Mouse (Mus musculus) layer of hippocampus, adult 18-20 months (tissue): ENCODE measurements around the gene Chchd6. TPM values are rescaled to one million over a fixed set of nuclear protein-coding genes. Genes with fewer than 3 reads are reported as not detected.

Experiments used
- DNase-seq, 2 experiments: peaks; one replicate each; pipeline ENCODE4 v3.0.0; 2022; ENCODE audit warnings: low spot score in 2 of 2
- total RNA-seq, 2 experiments: library from RNA; stranded (reverse); gene quantifications; 2 replicates each; pipeline ENCODE4 v1.2.3; 2021

Chchd6 gene
- total RNA-seq, 2 experiments from 2014 or later: 69.6 to 76.4 TPM

DNA sequence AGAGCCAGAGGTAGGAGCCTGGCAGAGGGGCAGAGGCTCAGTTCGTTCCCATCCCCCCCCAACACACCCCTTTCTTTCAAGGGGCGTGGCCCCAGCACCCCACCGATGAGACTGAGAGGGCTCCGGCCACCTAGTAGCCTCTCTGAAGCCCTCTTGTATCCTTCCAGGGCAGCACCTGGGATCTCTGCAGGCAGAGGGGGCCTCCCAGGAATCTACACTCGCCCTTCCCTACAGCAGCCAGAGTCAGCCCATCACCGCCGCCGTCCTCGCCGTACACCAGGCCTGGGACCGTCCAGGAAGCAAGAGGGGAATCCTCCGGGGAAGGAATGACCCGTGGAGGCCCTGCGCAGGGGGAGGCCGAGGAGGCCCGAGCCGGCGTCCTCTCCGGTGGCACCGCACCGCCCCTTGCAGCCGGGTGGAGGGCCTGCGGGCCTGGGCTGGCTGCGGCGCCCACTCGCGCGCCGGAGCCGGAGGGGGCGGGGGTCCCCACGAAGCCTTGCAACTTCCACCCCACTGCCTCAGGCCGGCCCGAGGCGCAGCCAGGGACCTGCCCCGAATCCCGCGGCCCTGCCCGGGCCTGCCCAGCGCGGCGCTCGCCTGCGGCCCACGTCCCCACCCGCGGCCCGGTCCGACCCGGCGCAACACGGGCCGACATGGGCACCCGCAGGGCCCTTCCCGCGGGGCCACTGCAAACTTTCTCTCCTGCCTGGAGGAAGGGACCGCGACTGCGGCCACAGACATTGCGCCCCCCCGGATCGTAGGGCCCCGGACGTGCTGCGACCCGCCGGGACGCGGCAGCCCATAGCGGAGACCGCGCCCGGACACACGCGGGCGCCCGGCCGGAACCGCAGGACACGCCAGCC is 233.8 kb downstream of the Chchd6 start:
- no peak for DNase-seq

DNA sequence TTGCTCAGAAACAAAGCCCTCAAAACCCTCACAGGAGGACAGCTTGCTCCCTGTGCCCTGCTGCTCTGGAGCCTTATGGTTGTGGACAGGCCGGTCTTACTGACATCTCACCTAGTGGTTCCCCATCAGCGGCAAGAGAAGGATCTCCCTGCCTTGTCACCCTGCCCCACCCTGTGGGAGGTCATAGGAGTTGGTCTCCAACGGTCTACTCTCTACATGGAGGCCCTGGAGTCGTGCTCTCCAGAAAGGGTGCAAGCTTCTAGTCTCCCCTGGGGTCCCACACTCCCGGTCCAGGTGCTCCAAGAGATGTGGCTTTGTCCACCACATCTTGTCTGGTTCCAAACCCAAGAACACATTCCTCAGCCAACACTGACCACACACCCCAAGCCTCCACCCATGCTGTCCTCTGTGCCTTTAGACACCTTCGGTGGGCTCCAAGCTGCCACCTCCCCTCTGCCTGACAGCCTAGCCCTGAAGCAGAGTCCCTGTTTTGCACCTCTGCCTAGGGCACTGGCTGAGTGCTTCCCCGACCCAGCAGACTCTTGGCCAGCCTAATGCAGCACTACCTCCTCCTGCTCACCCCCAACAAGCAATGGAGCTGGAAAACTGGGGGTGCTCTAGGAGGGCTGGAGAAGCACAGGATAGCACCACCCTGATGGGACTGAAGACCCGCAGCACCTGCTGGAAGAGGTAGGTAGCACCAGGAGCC is 234.6 kb downstream of the Chchd6 start:
- DNase-seq: no peak

DNA sequence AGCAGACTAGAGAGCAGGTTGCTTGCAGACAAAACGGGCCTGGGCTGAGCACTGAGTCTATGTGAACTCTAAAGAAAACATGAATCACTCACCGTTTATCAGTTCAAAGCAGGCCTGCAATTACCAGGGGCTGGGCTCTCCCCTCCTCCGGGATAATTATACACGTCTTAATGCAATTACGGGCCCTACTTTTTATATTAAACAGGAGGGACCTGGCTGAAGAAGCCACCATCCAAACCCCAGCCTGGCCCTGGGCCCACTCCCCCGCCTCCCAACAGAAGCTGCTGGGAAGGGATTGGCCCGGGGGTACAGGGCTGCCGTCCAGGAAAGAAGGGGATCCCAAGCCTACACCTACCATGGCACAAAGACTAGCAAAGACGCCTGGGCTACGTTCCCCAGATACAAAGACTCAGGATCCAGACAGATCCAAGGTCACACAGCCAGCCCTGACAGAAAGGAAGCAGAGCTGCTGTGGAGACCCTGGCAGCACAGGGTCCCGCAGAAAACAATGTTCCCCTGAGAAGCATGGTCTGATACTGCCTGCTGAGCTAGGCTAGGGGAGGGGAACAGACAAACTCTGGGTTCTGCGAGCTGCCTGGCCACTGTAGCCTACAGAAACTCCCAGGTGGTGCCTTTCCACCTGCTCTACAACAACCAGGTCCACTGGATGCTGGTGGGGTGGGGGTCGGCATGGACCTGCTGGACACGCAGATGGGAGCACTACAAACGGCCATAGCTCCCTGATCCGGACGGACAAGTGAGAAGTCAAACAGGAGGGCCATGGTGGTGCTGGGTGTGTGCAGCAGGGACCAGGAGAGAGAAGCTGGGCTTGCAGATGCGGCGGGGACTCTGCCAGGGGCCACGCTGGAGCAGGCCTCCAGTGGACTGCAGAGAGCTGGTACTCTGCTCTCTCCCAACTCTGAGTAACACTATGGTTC is 235.4 kb downstream of the Chchd6 start:
- peak in 1 of 2 experiments; percentile 28 for DNase-seq

DNA sequence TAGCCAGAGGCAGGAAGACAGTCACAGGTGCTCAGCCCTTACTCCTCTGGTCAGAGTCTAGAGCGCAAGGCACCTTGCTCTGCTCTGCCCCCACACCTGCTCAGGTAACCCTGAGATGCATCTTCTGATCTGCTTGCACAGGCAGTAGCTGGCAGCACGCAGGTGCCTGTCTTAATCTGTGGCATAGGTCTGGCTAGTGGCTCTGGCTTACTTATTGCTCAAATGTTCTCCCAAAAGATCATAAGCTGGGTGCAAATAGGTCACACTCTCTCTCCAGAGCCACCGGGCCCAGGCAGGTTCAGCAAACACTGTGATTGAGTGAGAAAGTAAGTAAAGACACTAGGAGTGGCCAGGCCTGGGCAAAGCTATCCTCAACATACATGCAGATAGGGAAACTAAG is 236.3 kb downstream of the Chchd6 start:
- DNase-seq: no peak

DNA sequence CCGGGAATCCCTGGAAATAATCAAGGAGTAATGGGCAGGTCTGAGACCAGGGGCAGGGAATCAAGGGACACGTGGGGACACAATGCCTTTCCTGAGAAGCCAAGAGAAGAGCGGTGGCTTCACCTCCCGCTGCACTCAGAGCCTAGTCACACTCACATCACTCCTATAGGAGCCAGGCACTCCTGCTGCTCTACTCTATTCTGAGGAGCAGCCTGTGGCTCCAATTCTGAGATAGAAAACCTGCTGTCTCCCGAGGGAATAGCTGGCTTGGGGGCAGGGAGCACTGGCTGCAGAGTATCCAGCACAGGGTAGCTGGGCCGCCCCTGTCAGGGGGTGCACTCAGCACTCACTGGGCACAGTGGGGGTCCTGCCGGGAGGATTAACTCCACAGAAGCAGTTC is 239.8 kb downstream of the Chchd6 start:
- no peak for DNase-seq

DNA sequence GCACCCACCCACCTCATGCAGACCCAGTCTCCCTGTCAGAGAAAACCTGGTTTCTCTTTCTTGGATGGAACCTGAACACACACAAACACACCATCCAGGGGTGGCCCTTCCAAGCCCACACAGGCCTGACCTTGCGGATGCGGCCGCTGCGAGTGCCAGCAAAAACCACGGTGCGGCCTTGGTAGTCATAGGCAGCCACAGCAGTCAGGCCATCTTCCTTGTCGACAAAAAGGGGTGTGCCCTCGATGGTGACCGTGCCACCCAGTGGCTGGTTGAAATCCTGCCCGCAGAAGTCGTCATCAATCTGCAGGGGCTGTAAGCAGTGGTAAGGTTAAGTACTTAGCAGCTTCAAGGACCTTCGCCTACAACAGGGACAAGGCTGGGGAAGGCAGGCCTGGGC is 240.7 kb downstream of the Chchd6 start:
- no peak for DNase-seq

DNA sequence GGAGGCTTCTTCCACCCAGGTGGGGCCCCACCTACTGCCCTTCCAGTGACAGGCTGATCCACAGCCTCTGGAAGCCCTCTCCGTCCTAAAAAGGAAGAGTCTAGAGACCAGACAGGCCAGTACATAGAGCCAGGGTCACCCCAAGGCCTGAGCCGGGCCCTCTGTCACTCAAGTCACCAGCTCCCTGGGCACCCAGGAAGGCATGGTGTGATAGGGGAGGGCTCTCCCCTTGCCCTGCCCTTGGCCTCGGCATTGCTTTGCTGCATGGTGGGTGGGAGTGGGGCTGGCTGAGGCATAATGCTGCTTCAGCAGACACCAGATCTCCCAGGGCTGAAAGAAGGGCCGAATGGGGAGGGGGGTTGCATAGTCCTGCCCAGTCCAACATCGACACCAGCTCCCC is 241.4 kb downstream of the Chchd6 start:
- DNase-seq: no peak

DNA sequence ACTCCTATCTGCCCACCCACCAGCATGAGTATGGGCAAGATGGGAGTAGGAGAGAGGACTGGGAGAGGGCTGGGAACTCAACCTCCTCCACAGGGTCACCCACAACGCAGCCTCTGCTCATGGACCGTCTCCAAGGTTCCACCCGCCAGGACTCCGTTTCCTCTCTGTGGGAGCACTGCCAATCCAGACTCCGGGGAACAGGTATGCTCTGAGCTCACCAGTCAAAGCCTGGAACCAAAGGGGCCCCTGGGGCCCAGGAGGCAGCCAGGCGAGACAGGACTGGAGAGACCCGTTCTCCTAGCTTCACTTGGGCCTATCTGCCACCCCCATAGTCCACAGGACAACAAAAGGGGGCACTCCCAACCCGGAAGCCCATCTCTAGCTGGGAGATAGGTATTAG is 242.4 kb downstream of the Chchd6 start:
- no peak for DNase-seq

DNA sequence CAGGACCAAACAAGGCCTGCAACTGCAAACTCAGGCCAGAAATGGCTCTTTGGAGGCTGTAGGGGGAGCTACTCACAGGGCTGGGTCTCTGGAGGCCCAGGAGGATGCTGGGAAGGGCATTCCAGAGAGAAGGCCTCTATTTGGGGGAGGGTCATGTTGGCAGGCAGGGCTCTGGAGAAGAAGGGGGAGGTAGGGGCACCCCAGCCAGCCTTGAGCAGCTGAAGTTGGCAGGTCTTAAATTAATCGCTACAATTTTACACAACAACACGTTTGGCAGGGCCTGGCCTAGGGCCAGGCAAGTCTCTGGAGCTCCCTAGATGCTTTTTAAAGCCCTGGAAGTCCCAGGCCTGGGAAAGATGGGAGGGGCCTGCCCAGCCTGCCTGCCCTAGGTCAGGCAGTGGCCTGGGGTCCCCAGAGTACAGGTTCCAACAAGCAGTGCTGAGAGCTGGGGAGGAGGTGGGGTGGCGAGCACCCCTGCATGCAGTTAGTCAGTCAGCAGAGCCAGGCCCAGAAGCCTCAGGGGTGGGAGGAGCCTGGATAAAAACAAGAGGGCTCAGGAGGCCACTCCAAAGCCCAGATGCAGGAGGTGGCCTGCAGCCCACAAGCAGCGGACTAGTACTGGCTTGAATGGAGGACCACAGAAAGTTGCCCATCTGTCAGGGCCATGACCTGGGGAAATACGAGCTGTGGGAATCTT is 243.9 kb downstream of the Chchd6 start:
- no peak for DNase-seq

DNA sequence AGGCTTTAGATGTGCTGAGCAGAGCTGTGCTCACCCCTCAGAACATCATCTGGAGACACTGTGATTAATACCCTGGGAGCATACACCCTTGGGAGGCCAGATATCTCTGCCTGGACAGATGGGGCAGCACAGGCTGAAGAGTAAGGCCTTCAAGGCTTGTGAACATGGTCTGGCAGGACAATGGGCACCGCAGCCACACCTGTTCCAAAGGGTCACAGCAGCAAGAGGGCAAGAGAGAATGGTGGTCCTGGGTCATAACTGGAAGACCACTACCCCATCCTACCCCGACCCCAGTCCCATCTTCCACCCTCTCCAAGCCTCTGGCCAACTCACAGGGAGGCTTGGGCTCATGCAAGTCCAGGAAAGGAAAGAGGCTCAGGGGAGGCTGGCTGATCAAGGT is 244.9 kb downstream of the Chchd6 start:
- no peak for DNase-seq

DNA sequence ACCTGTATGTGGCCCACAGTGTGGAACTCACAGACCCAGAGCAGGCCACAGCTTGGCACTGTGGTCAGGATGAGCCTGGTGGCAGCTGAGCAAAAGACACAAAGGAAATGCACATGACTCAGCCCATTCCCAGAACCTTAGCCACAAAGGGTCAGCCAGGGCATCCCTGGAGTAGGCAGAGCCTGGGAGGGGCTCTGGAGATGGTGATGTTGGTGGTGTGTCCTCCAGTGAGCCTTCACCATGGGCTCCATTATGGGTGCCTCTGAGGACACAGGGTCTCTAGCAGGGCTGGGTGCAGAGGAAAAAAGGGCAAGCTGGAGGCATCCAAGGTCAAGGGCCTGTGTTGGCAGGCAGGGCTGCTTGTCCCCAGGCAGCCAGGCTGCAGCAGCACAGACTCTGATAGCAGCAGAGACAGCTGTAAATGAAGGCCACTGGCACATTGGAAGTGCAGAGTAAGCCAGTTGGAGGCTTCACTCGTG is 245.4 kb downstream of the Chchd6 start:
- DNase-seq: no peak

DNA sequence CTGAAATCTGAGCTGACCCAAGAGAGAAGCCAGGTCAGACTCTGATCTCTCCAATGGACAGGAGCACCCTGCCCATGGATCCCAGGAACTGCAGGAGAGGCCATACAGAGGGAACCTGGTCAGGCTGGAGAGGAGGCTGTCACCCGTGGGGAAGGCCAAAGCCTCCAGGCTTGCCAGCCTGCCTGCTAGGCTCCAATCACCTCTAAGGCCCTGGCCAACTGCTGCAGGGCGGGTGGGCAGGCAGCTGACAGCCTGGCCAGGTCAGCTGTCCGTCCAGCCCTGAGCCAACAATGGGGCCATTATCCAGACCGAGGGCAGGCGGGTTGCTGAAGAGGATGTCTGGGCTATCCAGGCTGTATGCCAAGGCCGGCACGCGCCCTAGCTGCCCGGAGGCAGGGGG is 247.1 kb downstream of the Chchd6 start:
- no peak for DNase-seq

DNA sequence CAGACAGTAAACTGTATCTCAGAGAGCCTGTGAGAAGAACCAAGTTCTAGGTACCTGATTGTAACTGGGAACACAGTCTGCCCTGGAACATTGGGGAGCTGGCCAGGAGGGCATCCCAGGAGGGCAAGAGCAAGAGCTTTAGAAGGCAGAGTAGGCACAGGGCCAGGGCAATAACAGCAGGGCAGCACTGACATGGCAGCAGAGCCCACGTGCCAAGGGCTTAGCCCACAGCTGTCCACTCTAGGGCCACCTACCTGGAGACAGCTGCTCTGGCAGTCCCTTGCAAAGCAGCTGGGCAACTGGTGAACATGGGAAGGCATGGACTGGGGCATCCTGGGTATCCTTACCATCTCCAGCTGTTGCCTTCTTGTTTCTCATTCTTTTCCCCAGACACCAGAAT is 247.7 kb downstream of the Chchd6 start:
- DNase-seq: no peak

DNA sequence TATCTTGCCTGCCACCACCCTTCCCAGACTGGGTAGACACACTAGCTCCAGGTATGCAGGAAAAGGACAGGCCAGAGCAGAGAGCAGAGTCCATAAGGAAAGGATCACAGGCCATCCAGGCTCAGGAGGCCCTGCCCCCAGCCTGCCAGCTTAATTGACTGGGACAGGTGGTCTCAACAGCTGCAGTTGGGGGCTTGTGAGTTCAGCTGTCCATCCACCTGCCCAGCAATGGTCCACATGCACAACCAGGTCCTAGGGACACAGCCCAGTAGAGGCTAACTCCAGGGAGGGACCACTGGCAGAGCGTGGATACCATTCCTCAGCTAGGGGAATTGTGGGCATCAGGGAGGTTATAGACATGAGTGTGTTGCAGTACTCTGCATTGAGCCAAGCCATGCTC is 249.6 kb downstream of the Chchd6 start:
- no peak for DNase-seq

DNA sequence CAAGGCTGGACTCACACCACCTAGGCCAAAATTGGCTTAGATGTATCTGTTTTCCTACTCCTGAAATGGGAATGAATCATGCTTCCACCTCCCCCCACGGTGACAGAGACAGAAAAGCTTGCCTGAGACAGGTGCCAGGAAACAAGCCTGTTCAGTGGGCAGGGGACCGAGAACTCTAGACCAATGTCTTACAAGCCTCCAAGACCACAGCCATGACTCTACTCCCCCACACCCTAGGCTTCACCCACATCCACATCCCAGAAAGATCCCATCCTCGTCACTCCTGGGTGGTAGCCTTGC is 250.0 kb downstream of the Chchd6 start:
- no peak for DNase-seq

DNA sequence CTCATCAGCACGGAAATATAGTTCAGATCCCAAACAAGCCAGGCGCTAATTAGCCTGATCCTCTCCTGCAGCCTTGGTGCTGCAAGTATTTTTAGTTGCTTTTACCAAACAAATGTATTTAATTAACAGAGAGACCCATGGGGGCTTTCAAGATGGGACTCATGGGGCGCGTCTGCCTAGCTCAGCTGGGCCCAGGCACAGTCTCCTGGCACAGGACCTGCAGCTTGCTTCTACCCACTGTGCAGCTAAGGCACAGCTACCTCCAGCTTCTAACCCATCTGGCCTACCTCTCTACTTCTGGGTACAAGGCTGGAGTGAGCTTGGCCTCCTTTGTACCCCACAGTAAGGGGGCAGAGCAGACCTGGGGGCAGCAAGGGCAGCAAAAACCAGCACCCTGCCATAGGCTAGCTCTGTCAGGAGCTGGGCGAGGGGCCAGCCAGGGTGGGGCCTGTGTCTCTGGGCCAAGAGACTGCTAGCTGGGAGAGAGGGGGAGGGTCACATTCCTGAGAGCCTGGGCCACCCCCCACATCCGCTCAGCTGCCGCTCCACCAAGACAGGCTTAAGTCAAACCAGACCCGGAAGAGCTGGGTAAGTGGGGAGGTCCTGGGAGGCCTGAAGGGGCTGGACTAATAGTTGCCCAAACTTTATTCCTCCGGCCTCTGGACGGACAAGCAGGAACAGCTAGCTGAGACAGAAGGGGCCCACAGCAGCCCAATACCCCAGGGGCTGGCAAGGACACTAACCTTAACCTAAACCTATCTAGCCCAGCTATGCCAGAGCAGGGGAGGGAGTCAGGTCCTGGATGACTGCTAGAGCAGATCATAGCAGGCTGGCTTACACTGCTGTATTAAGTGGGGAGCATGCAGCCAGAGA is 250.6 kb downstream of the Chchd6 start:
- no peak for DNase-seq

DNA sequence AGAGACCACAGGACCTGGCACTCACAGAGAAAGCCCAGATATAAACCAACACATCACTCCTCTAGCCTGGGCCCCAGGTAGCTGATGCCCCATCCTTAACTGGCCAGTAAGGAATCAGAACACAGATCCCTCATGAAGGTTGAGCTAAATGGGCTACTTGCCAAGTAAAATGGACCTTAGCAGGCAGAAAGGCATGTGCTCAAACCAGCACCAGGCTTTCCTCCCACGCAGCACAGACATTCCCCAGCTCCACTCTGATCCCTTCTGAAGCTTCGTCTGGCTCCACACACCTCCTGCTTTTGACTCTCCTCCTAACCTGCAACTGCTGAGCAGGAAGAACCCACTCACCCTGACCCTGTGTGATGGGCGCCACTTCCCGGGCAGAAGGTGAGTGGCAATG is 253.5 kb downstream of the Chchd6 start:
- no peak for DNase-seq

DNA sequence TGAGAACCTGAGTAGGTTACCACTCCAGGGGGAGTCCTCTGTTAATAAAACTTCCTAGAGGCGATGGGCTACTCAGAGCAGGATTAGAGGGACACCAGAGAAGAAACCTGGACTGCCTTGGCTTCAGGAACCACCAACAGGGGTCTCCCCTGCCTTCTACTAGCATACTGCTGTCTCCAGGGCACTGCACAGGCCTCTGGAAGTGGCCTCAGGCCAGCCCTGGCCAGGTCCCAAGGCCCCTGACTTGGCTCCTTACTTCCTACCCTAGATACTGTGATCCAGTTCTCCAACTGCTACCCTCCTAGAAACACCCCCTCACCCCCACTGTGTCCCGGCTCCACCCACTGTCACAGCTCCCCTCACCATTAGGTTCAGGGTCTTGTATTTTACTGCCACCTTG is 256.0 kb downstream of the Chchd6 start:
- DNase-seq: no peak

DNA sequence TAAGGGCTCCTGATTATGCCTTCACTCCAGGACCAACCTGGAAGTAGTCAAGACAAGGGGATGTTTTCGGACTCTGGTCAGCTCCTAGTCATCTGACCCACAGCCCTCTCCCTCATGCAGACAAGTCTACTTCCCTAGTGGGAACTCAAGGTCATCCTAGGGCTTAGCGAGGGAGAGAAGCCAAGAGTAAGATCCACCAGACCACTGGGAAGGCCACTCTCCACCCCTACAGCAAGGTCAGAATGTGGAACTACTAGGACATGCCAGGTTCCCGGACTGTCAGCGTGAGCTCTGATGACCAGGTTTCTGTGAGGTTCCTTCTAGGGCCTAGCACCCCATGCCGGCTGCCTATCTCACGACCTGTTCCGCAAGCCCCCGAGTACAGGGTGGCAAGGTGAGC is 256.7 kb downstream of the Chchd6 start:
- no peak for DNase-seq

DNA sequence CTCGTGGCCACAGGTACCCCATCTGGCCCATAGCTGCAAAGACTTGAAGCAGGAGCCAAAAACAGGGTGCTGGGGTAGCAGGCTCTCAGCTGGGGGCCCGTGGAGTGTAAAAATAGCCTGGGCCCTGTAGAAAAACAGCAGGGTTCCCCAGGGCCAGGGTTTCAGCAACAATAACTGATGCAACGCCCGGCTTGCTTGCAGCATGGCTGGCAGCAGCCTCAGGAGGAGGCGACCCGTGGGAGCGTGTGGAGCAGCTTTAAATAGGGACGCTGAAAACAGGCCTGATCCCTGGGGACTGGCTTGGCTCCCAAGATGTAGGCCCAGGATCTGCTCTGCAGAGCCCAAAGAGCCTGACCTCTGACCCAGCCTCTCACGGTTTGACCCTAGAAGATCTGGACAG is 257.9 kb downstream of the Chchd6 start:
- DNase-seq: no peak
